ENCODE assay signal across 14 mouse cellular contexts in the genomic region with DNA sequence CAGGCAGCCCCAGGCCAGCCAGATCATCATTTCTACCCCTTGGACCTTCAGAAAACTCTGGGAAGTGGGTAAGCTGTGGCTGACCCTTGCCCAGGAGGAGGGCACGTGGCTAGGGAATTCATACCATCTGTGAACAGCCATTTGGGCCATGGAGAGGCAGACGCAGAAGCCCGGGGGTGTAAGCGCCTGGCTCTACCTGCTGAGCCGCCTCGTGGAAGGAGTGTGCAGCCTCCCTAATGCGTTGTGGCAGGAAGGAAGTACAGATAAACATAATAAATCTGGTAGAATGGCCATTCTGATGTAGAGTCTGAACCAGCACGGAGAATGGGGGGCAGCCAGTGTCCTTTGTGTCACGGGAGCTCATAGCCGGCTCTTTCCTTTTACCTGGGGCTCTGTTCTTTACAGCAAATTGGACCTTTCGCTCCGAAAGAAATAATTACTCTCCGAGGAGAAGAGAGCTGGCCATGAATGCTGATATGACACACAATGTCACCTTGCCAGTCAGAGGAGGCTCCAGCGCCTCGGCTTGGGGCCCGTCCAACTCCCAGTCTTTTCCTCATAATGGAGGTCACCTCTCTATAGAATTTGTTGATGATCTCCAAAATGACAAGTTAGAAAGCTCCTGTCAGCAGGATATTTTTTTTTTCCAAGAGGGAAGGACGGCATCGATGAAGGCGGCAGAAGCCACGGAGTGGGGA.
A peak's percentile ranks its signal among the peaks of the same experiment; 100 is the strongest.
DNase-seq lines count a peak whose midpoint lies in the region; ATAC-seq lines count a peak whose summit lies in the region.
"Had no signal": no experiment of that assay in that cellular context is flagged by ENCODE, and none has a peak within 500 bp of the region (broad histone marks: within the 10 kb centered on the region; RNA-seq: fewer than 3 reads in every experiment).

No protein-coding gene starts in this region.

- no peak overlapping the region for H3K9ac ChIP-seq in heart, embryonic 12.5 days
- H3K9ac ChIP-seq in neural tube, embryonic 12.5 days = no peak overlapping the region
- H3K9ac ChIP-seq in hindbrain, embryonic 15.5 days = no peak overlapping the region
- H3K9ac ChIP-seq: forebrain, embryonic 15.5 days; lung, embryonic 15.5 days; stomach, embryonic 15.5 days had no signal

- no peak overlapping the region for H3K27ac ChIP-seq in heart, embryonic 12.5 days (ENCODE audit: poor library complexity, severe bottlenecking)
- peak overlapping the region; percentile 21; the same call in 1 of the 2 replicates for H3K27ac ChIP-seq in neural tube, embryonic 12.5 days
- H3K27ac ChIP-seq in hindbrain, embryonic 15.5 days (replicated peaks) = peak overlapping the region; percentile 72
- H3K27ac ChIP-seq: forebrain, embryonic 15.5 days; lung, embryonic 15.5 days; stomach, embryonic 15.5 days had no signal

- peaks cover 12% of the 10 kb centered on the region for H3K27me3 ChIP-seq in heart, embryonic 12.5 days (replicated peaks)
- 0 out of 2 replicates have a peak, but pooled peaks cover 7% of the 10 kb centered on the region for H3K27me3 ChIP-seq in neural tube, embryonic 12.5 days (replicated peaks)
- no peaks in the 10 kb centered on the region for H3K27me3 ChIP-seq in hindbrain, embryonic 15.5 days
- H3K27me3 ChIP-seq: stomach, embryonic 15.5 days had no signal

- H3K4me1 ChIP-seq in heart, embryonic 12.5 days (replicated peaks) = no peaks in the 10 kb centered on the region
- H3K4me1 ChIP-seq in neural tube, embryonic 12.5 days = peaks cover 26% of the 10 kb centered on the region
- peaks cover 43% of the 10 kb centered on the region for H3K4me1 ChIP-seq in hindbrain, embryonic 15.5 days (replicated peaks)
- H3K4me1 ChIP-seq: lung, embryonic 15.5 days; stomach, embryonic 15.5 days had no signal

- no peak overlapping the region for H3K4me3 ChIP-seq in heart, embryonic 12.5 days
- H3K4me3 ChIP-seq in neural tube, embryonic 12.5 days = no peak overlapping the region
- H3K4me3 ChIP-seq in hindbrain, embryonic 15.5 days = no peak overlapping the region
- H3K4me3 ChIP-seq: forebrain, embryonic 15.5 days; lung, embryonic 15.5 days; stomach, embryonic 15.5 days had no signal

- WGBS in heart, embryonic 12.5 days = 64% methylated on average over 20 of the region's 20 CpGs
- 55% methylated on average over 20 of the region's 20 CpGs for WGBS in neural tube, embryonic 12.5 days
- 43% methylated on average over 20 of the region's 20 CpGs for WGBS in hindbrain, embryonic 15.5 days

- H3K4me2 ChIP-seq in heart, embryonic 12.5 days = no peak overlapping the region
- no peak overlapping the region for H3K4me2 ChIP-seq in neural tube, embryonic 12.5 days (replicated peaks)
- no peak overlapping the region for H3K4me2 ChIP-seq in hindbrain, embryonic 15.5 days
- H3K4me2 ChIP-seq: forebrain, embryonic 15.5 days; lung, embryonic 15.5 days; stomach, embryonic 15.5 days had no signal

- H3K9me3 ChIP-seq in heart, embryonic 12.5 days (replicated peaks) = no peaks in the 10 kb centered on the region
- H3K9me3 ChIP-seq in neural tube, embryonic 12.5 days = no peaks in the 10 kb centered on the region
- H3K9me3 ChIP-seq in hindbrain, embryonic 15.5 days = no peaks in the 10 kb centered on the region
- H3K9me3 ChIP-seq: forebrain, embryonic 15.5 days; lung, embryonic 15.5 days; stomach, embryonic 15.5 days had no signal

- H3K36me3 ChIP-seq in heart, embryonic 12.5 days = no peaks in the 10 kb centered on the region
- H3K36me3 ChIP-seq in neural tube, embryonic 12.5 days = no peaks in the 10 kb centered on the region
- no peaks in the 10 kb centered on the region for H3K36me3 ChIP-seq in hindbrain, embryonic 15.5 days
- H3K36me3 ChIP-seq: forebrain, embryonic 15.5 days; lung, embryonic 15.5 days; stomach, embryonic 15.5 days had no signal

- peak; percentile 24 for DNase-seq in heart, adult 8-10 months (ENCODE audit: low spot score)
- no peak for DNase-seq in neural tube, embryonic 10.5 days (ENCODE audit: extremely low spot score, low spot score)
- DNase-seq in right cerebral cortex, adult 2 months (ENCODE audit: low spot score in 2 of 2) = no peak
- no peak for DNase-seq in thymus, adult 18-20 months
- DNase-seq: gastrocnemius, postnatal 10 days; kidney, adult 2 months; right cerebral cortex, postnatal 4 days; thymus, postnatal 25 days had no signal

- no peak for ATAC-seq in heart, embryonic 12.5 days (ENCODE audit: insufficient number of reproducible peaks, low FRiP score)
- ATAC-seq in neural tube, embryonic 12.5 days (ENCODE audit: low FRiP score, low read depth) = no peak
- no peak for ATAC-seq in hindbrain, embryonic 15.5 days (ENCODE audit: low FRiP score, low read depth)
- ATAC-seq: forebrain, embryonic 15.5 days had no signal
